Mouse (Mus musculus) heart, postnatal 14 days (tissue): ENCODE data around the gene Pycr2. TPM values are rescaled to one million over a fixed set of nuclear protein-coding genes. Genes with fewer than 3 reads are reported as not detected.
"Not testable (repeated sequence)": the region's sequence is repeated elsewhere in the genome, so short reads cannot be mapped to it uniquely, and the experiment has no call there.

Experiments used
- DNase-seq, 2 experiments: peaks; one replicate each; pipeline ENCODE4 v3.0.0; 2021 to 2022
- intact Hi-C: fragments of 180-260 bp; cut with DNase I; formaldehyde crosslinking; loops from one replicate; pipeline ENCODE4 v1.15.1; 2025
- long read RNA-seq, 2 experiments: library from polyadenylated mRNA; stranded (forward); transcript quantifications; one replicate each; pipeline ENCODE4 v2.0.0; 2021
- total RNA-seq, 2 experiments: library from RNA; stranded (reverse); gene quantifications; 2 replicates each; pipeline ENCODE4 v1.2.3; 2021

Gene Pycr2
- total RNA-seq = 10 to 100 TPM; 14.8 to 15.1 TPM
- long read RNA-seq, experiment 1, transcript Pycr2-201 (7 exons, 1,580 nt) = major isoform, 69 of 75 reads
- long read RNA-seq, experiment 1, partial matches to known transcripts = 3 of 75 reads
- long read RNA-seq, experiment 1, other reads (novel, unspliced or antisense) = 3 of 75 reads
- long read RNA-seq, experiment 2, transcript Pycr2-201 (7 exons, 1,580 nt) = major isoform, 58 of 59 reads
- long read RNA-seq, experiment 2, partial matches to known transcripts = 0 of 59 reads
- long read RNA-seq, experiment 2, other reads (novel, unspliced or antisense) = 1 of 59 reads

- peak; percentile 94 for DNase-seq
- intact Hi-C loops = loop anchor here (2.0 kb wide), 1 partner anchor 41 kb away; no protein-coding TSS in a partner anchor
Observed at GRCm38 (mm10) chr1:180904039-180904814, at the start of gene Pycr2. Pycr2 (plus strand) TSS chr1:180904293.

GRCm38 (mm10) chr1:180858763-180859162 lies 45.3 kb upstream of the Pycr2 start:
- intact Hi-C loops = no loop called here
- no peak for DNase-seq

GRCm38 (mm10) chr1:180860030-180860429 lies 44.1 kb upstream of the Pycr2 start:
- DNase-seq = no peak
- intact Hi-C loops = loop anchor here (5.0 kb wide), 1 partner anchor 138 kb away; no protein-coding TSS in a partner anchor

GRCm38 (mm10) chr1:180863606-180864005 lies 40.5 kb upstream of the Pycr2 start:
- intact Hi-C loops = loop anchor here (5.0 kb wide), 1 partner anchor 141 kb away; no protein-coding TSS in a partner anchor
- DNase-seq = peak in 1 of 2 experiments; percentile 40

- intact Hi-C loops = no loop called here
- no peak for DNase-seq
Observed at GRCm38 (mm10) chr1:180866001-180866400, 38.1 kb upstream of the Pycr2 start.

GRCm38 (mm10) chr1:180870122-180870650 lies 33.9 kb upstream of the Pycr2 start:
- DNase-seq = peak; percentile 30 to 53
- intact Hi-C loops = no loop called here

- intact Hi-C loops = no loop called here
- DNase-seq = peak; percentile 61 to 70
Observed at GRCm38 (mm10) chr1:180873861-180874484, 30.1 kb upstream of the Pycr2 start.

- no peak for DNase-seq
- intact Hi-C loops = no loop called here
Observed at GRCm38 (mm10) chr1:180874615-180875014, 29.5 kb upstream of the Pycr2 start.

GRCm38 (mm10) chr1:180875126-180875525 lies 29.0 kb upstream of the Pycr2 start:
- intact Hi-C loops = no loop called here
- DNase-seq = no peak

- no peak for DNase-seq
- intact Hi-C loops = no loop called here
Observed at GRCm38 (mm10) chr1:180877466-180877865, 26.6 kb upstream of the Pycr2 start.

- intact Hi-C loops = no loop called here
Observed at GRCm38 (mm10) chr1:180881768-180882167, 22.3 kb upstream of the Pycr2 start.

GRCm38 (mm10) chr1:180883731-180884130 lies 20.4 kb upstream of the Pycr2 start:
- intact Hi-C loops = no loop called here
- DNase-seq = no peak

More at GRCm38 (mm10) chr1:180881768-180882167, 22.3 kb upstream of the Pycr2 start:
- DNase-seq = no peak

- intact Hi-C loops = no loop called here
- no peak for DNase-seq
Observed at GRCm38 (mm10) chr1:180884484-180884883, 19.6 kb upstream of the Pycr2 start.

- peak; percentile 87 to 91 for DNase-seq
- intact Hi-C loops = no loop called here
Observed at GRCm38 (mm10) chr1:180888556-180889042, 15.5 kb upstream of the Pycr2 start.

- intact Hi-C loops = no loop called here
- DNase-seq = no peak
Observed at GRCm38 (mm10) chr1:180889172-180889571, 14.9 kb upstream of the Pycr2 start.

- peak in 1 of 2 experiments; percentile 33 for DNase-seq
- intact Hi-C loops = no loop called here
Observed at GRCm38 (mm10) chr1:180889841-180890240, 14.3 kb upstream of the Pycr2 start.

GRCm38 (mm10) chr1:180892808-180893207 lies 11.3 kb upstream of the Pycr2 start, which contains the start of gene Lefty2:
Lefty2 (plus strand) TSS chr1:180893108.
- intact Hi-C loops = no loop called here
- DNase-seq = no peak

- intact Hi-C loops, DNase-seq: not testable (repeated sequence)
Observed at GRCm38 (mm10) chr1:180894088-180894987, 9.8 kb upstream of the Pycr2 start.

- peak in 1 of 2 experiments; percentile 42 for DNase-seq
- intact Hi-C loops = loop anchor here (1.0 kb wide), 1 partner anchor 73 kb away; no protein-coding TSS in a partner anchor
Observed at GRCm38 (mm10) chr1:180901107-180901506, 3.0 kb upstream of the Pycr2 start.
